Mouse (Mus musculus): ENCODE results near the gene Inpp5k. TPM values are rescaled to one million over a fixed set of nuclear protein-coding genes. Genes with fewer than 3 reads are reported as not detected.

Inpp5k gene
- polyA plus RNA-seq, 1 experiment = 56.9 TPM

DNA sequence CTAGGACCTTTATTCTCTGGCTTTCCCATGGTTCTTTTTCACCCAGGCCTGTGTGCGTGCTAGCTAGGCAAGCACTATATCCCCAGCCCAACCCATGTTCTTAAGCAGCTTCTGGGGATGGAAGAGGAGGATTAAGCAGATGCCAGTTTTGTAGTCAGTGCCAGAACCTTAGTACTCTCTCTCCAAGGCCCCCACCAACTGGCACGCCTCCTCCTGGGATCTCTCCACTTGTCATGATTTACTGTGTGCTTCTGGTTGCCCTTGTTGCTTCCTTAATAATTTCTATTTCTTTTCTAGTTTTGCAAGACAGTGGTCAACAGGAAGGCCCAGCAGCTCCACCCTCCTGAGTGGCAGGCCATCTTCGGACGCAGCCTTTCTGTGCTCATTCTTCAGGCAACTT lies 5.0 kb upstream of the Inpp5k start:
- Histone ChIP-seq H3K4me1 (ENCODE audit: control insufficient read depth, insufficient read depth, insufficient read length) (peaks cover 19% of the 10 kb centered on the region), H3K27me3 (ENCODE audit: control insufficient read depth, insufficient read depth, low read length) (no peaks in the 10 kb centered on the region), H3K4me3 (ENCODE audit: extremely low read depth, insufficient read depth, insufficient read length) (no peak overlapping the region), H3K27ac (ENCODE audit: insufficient read depth, low read length) (no peak overlapping the region), H3K36me3 (ENCODE audit: control insufficient read depth, insufficient read depth, low read length) (peaks cover 31% of the 10 kb centered on the region)
- DNase-seq (ENCODE audit: low read depth in 1 of 2, low spot score in 2 of 2) = no peak
- TF ChIP-seq CTCF (IDR thresholded peaks at IDR 0.05; ENCODE audit: extremely low read depth, insufficient read depth, insufficient read length, insufficient replicate concordance) (no peak), POLR2A (IDR thresholded peaks at IDR 0.05; ENCODE audit: low read depth, low read length) (no peak)
- whole genome bisulfite sequencing = 90% methylated on average over 4 of the region's 4 CpGs

DNA sequence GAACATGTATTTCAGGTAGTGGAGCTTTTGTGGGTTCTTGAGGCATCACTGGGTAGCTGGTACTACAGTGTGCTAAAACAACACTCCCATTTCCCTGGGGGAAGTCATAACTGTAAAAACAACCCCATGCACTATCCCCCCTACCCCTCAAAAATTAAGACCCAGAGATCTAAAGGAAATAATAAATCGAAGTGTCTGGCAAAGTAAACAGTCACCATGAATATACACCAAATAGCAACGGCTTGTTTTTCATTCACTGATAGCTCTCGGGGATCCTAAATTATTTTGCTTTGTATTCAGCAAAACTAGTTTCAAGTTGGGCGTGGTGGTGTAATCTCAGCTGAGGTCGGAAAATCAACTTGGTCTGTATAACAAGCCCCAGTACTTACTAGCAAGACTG lies 690 bp upstream of the Inpp5k start:
- H3K4me1 ChIP-seq (ENCODE audit: control insufficient read depth, insufficient read depth, insufficient read length) = peaks cover 10% of the 10 kb centered on the region; the same call in 1 of the 2 replicates
- H3K36me3 ChIP-seq (ENCODE audit: control insufficient read depth, insufficient read depth, low read length) = peaks cover 31% of the 10 kb centered on the region
- peak overlapping the region; percentile 88; the same call in 1 of the 2 replicates for H3K27ac ChIP-seq (ENCODE audit: insufficient read depth, low read length)
- H3K4me3 ChIP-seq (ENCODE audit: extremely low read depth, insufficient read depth, insufficient read length) = peak overlapping the region; percentile 71; the same call in 1 of the 2 replicates
- DNase-seq (ENCODE audit: low read depth in 1 of 2, low spot score in 2 of 2) = no peak
- TF ChIP-seq POLR2A (IDR thresholded peaks at IDR 0.05; ENCODE audit: low read depth, low read length) = no peak
- no peak for TF ChIP-seq CTCF (IDR thresholded peaks at IDR 0.05; ENCODE audit: extremely low read depth, insufficient read depth, insufficient read length, insufficient replicate concordance)
- 3% methylated on average over 5 of the region's 5 CpGs for WGBS
- no peaks in the 10 kb centered on the region for H3K27me3 ChIP-seq (ENCODE audit: control insufficient read depth, insufficient read depth, low read length)

DNA sequence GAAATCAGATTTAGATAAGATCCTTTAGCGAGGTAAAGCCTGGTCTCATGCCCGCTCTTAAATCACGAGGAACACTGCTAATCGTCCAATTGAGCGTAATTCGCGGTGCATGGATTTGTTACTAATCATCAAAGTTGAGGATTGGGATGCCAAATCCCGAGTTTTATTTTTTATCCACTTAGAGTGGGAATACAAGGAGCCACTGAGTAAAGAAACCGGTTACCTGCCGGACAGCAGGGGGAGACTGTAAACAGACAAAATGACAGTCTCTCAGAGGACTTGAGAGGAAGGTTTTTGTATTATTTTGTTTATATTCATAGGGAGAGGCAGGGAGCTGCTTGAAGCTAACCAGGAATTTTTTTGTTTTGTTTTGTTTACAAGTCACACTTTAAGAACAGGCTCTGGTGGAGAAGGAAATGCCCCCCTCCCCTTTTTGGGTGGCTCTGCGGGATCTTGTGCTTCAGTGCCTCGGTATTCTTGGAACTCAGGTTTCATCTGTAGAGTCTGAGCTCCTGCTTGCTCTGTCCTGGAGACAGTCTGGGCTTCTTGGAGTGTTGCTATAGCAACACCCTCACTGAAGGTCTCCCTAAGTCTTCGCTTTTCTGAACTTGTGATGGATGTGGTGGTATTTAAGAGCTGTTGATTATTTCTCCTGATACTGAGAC lies 905 bp downstream of the Inpp5k start:
- DNase-seq (ENCODE audit: low read depth in 1 of 2, low spot score in 2 of 2) = peak in 1 of 2 experiments; percentile 46
- peaks cover 6% of the 10 kb centered on the region; the same call in 1 of the 2 replicates for H3K4me1 ChIP-seq (ENCODE audit: control insufficient read depth, insufficient read depth, insufficient read length)
- TF ChIP-seq POLR2A (IDR thresholded peaks at IDR 0.05; ENCODE audit: low read depth, low read length) (no peak), CTCF (IDR thresholded peaks at IDR 0.05; ENCODE audit: extremely low read depth, insufficient read depth, insufficient read length, insufficient replicate concordance) (peak; percentile 9; the same call in 1 of the 2 replicates)
- WGBS = 13% methylated on average over 13 of the region's 13 CpGs
- no peak overlapping the region for H3K27ac ChIP-seq (ENCODE audit: insufficient read depth, low read length)
- no peaks in the 10 kb centered on the region for H3K27me3 ChIP-seq (ENCODE audit: control insufficient read depth, insufficient read depth, low read length)
- H3K4me3 ChIP-seq (ENCODE audit: extremely low read depth, insufficient read depth, insufficient read length) = peak overlapping the region; percentile 88; the same call in 1 of the 2 replicates
- H3K36me3 ChIP-seq (ENCODE audit: control insufficient read depth, insufficient read depth, low read length) = peaks cover 24% of the 10 kb centered on the region

DNA sequence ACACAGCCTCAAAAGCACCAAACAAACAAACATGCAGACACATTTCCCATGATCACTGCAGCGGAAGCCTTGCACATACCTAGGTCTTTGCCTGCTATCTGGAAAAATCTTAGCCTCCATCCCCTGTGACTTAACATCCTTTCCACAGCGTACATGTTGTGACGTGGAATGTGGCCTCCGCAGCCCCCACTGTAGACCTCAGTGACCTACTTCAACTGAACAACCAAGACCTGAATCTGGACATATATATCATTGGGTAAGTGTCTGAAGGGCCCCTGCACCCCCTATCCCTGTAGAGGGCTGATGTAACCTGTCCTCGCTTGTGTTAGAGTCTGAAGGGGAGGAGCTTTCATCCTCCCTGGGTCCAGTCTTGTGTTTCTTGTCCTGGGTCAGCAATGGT lies 2.1 kb downstream of the Inpp5k start:
- Histone ChIP-seq H3K4me1 (ENCODE audit: control insufficient read depth, insufficient read depth, insufficient read length) (peaks cover 6% of the 10 kb centered on the region; the same call in 1 of the 2 replicates), H3K4me3 (ENCODE audit: extremely low read depth, insufficient read depth, insufficient read length) (no peak overlapping the region), H3K36me3 (ENCODE audit: control insufficient read depth, insufficient read depth, low read length) (peaks cover 21% of the 10 kb centered on the region), H3K27ac (ENCODE audit: insufficient read depth, low read length) (no peak overlapping the region), H3K27me3 (ENCODE audit: control insufficient read depth, insufficient read depth, low read length) (no peaks in the 10 kb centered on the region)
- 91% methylated on average over 5 of the region's 5 CpGs for WGBS
- TF ChIP-seq POLR2A (IDR thresholded peaks at IDR 0.05; ENCODE audit: low read depth, low read length) (no peak), CTCF (IDR thresholded peaks at IDR 0.05; ENCODE audit: extremely low read depth, insufficient read depth, insufficient read length, insufficient replicate concordance) (no peak)
- DNase-seq (ENCODE audit: low read depth in 1 of 2, low spot score in 2 of 2) = no peak

DNA sequence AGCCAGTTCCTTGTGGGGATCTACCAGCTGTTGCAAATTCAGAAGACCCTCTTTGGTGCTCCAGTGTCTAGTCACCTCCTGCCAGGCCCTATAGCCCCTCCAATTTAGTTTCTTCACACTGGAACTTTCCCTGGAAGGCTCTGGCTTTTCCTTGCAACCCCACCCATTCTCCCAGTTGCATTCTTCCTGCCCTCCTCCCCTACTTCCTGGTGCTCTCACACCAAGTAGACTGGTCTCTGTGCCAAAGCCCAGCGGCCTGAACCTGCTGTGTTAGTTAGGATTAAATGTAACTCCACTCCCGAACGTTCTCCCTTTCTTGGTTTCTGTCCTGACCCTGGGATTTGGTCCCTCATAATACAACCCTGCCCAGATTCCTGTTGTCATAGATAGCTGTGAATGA lies 4.0 kb downstream of the Inpp5k start:
- Histone ChIP-seq H3K4me3 (ENCODE audit: extremely low read depth, insufficient read depth, insufficient read length) (no peak overlapping the region), H3K36me3 (ENCODE audit: control insufficient read depth, insufficient read depth, low read length) (peaks cover 24% of the 10 kb centered on the region), H3K27me3 (ENCODE audit: control insufficient read depth, insufficient read depth, low read length) (no peaks in the 10 kb centered on the region), H3K27ac (ENCODE audit: insufficient read depth, low read length) (no peak overlapping the region), H3K4me1 (ENCODE audit: control insufficient read depth, insufficient read depth, insufficient read length) (peaks cover 6% of the 10 kb centered on the region; the same call in 1 of the 2 replicates)
- no peak for DNase-seq (ENCODE audit: low read depth in 1 of 2, low spot score in 2 of 2)
- no peak for TF ChIP-seq CTCF (IDR thresholded peaks at IDR 0.05; ENCODE audit: extremely low read depth, insufficient read depth, insufficient read length, insufficient replicate concordance)
- TF ChIP-seq POLR2A (IDR thresholded peaks at IDR 0.05; ENCODE audit: low read depth, low read length) = no peak
- 95% methylated on average over 3 of the region's 3 CpGs for WGBS

DNA sequence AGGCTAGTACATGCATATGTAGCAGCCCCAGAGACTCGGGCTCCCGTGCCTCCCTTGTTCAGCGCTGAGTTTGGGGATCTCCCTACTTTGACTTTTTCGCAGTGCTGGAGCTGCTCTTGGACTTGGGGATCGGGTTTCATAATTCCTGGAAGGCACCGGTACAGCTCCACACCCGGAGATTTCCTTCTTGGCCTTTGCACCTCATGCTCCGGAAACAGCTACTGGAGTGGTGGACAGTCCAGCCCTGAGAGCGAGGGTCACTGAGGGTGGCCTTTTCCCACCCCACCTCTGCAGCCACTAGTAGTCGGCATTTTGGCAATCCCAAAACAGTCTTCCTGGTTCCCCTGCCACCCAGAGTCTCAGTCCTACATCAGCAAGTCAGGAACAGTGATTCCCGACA lies 4.5 kb downstream of the Inpp5k start:
- Histone ChIP-seq H3K27me3 (ENCODE audit: control insufficient read depth, insufficient read depth, low read length) (no peaks in the 10 kb centered on the region), H3K36me3 (ENCODE audit: control insufficient read depth, insufficient read depth, low read length) (peaks cover 25% of the 10 kb centered on the region), H3K27ac (ENCODE audit: insufficient read depth, low read length) (no peak overlapping the region), H3K4me1 (ENCODE audit: control insufficient read depth, insufficient read depth, insufficient read length) (peaks cover 6% of the 10 kb centered on the region; the same call in 1 of the 2 replicates), H3K4me3 (ENCODE audit: extremely low read depth, insufficient read depth, insufficient read length) (no peak overlapping the region)
- WGBS = 90% methylated on average over 11 of the region's 11 CpGs
- DNase-seq (ENCODE audit: low read depth in 1 of 2, low spot score in 2 of 2) = no peak
- TF ChIP-seq POLR2A (IDR thresholded peaks at IDR 0.05; ENCODE audit: low read depth, low read length) = no peak
- no peak for TF ChIP-seq CTCF (IDR thresholded peaks at IDR 0.05; ENCODE audit: extremely low read depth, insufficient read depth, insufficient read length, insufficient replicate concordance)

DNA sequence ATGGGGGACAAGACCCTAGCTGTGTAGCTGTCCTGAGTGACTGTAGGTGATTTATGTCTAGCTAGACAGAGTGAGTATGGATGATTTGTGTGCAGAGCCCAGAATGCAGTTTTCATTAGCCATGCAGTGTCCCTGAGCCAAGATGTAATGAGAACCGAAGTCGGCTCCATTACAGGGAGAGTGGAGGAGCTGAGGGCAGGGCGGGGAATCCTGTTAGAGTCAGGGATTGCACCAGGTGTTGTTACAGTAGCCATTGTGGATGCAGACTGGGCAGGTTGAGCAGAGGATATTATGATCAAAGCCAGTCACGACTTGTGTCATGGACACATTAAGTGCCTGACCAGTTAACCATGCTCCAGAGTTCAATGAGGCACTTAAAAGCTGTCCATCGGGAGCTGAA lies 12.5 kb downstream of the Inpp5k start:
- WGBS = 90% methylated on average over 5 of the region's 5 CpGs
- Histone ChIP-seq H3K27me3 (ENCODE audit: control insufficient read depth, insufficient read depth, low read length) (no peaks in the 10 kb centered on the region), H3K4me3 (ENCODE audit: extremely low read depth, insufficient read depth, insufficient read length) (no peak overlapping the region), H3K36me3 (ENCODE audit: control insufficient read depth, insufficient read depth, low read length) (peaks cover 13% of the 10 kb centered on the region), H3K4me1 (ENCODE audit: control insufficient read depth, insufficient read depth, insufficient read length) (peaks cover 6% of the 10 kb centered on the region; the same call in 1 of the 2 replicates), H3K27ac (ENCODE audit: insufficient read depth, low read length) (no peak overlapping the region)
- no peak for DNase-seq (ENCODE audit: low read depth in 1 of 2, low spot score in 2 of 2)
- no peak for TF ChIP-seq POLR2A (IDR thresholded peaks at IDR 0.05; ENCODE audit: low read depth, low read length)
- TF ChIP-seq CTCF (IDR thresholded peaks at IDR 0.05; ENCODE audit: extremely low read depth, insufficient read depth, insufficient read length, insufficient replicate concordance) = no peak

All from spleen, adult 2 months (tissue).